Mouse (Mus musculus) forebrain, embryonic 12.5 days (tissue): Measurements from ENCODE around the gene Med16. TPM values are rescaled to one million over a fixed set of nuclear protein-coding genes. Genes with fewer than 3 reads are reported as not detected.

Experiments used
- ATAC-seq: fragments of 200-750 bp; cut with Nextera tagmentation; 2 replicates; pipeline ENCODE4 v1.8.0; 2017; ENCODE audit warnings: moderate TSS enrichment; ENCODE audit not compliant: low FRiP score
- H3K27ac ChIP-seq: fragments of 300-500 bp; sonication (generic); 2 replicates; pipeline ENCODE4 v1.5.1; 2016; ENCODE audit warnings: mild to moderate bottlenecking
- H3K27me3 ChIP-seq: fragments of 300-500 bp; sonication (generic); 2 replicates; pipeline ENCODE4 v1.6.1; 2016; ENCODE audit warnings: mild to moderate bottlenecking
- H3K36me3 ChIP-seq: fragments of 300-500 bp; sonication (generic); replicated peaks from 2 replicates; pipeline ENCODE4 v1.6.1; 2016; ENCODE audit warnings: mild to moderate bottlenecking
- H3K4me1 ChIP-seq: fragments of 300-500 bp; sonication (generic); 2 replicates; pipeline ENCODE4 v1.6.1; 2016
- H3K4me2 ChIP-seq: fragments of 300-500 bp; sonication (generic); 2 replicates; pipeline ENCODE4 v1.6.1; 2016; ENCODE audit warnings: mild to moderate bottlenecking, moderate library complexity
- H3K4me3 ChIP-seq: fragments of 300-500 bp; sonication (generic); replicated peaks from 2 replicates; pipeline ENCODE4 v1.5.1; 2016; ENCODE audit warnings: mild to moderate bottlenecking
- H3K9ac ChIP-seq: fragments of 300-500 bp; sonication (generic); 2 replicates; pipeline ENCODE4 v1.6.1; 2016; ENCODE audit warnings: mild to moderate bottlenecking
- H3K9me3 ChIP-seq: fragments of 300-500 bp; sonication (generic); 2 replicates; pipeline ENCODE4 v1.6.1; 2016
- WGBS: fragments of 180-500 bp; shearing (Covaris S2); methylation state at CpG from one replicate; pipeline ENCODE4 v1.1.7; 2016; 5-methylcytosine and 5-hydroxymethylcytosine counted together
- polyA plus RNA-seq: library from polyadenylated mRNA; unstranded; fragments of >200 nt; fragmentation: Nextera tagmentation; extraction: Ambion mirVana; gene quantifications from 2 replicates; pipeline ENCODE4 v1.2.1, GENCODE M21; 2016

Gene Med16
- polyA plus RNA-seq = 59.9 and 62.3 TPM in 2 replicates

DNA sequence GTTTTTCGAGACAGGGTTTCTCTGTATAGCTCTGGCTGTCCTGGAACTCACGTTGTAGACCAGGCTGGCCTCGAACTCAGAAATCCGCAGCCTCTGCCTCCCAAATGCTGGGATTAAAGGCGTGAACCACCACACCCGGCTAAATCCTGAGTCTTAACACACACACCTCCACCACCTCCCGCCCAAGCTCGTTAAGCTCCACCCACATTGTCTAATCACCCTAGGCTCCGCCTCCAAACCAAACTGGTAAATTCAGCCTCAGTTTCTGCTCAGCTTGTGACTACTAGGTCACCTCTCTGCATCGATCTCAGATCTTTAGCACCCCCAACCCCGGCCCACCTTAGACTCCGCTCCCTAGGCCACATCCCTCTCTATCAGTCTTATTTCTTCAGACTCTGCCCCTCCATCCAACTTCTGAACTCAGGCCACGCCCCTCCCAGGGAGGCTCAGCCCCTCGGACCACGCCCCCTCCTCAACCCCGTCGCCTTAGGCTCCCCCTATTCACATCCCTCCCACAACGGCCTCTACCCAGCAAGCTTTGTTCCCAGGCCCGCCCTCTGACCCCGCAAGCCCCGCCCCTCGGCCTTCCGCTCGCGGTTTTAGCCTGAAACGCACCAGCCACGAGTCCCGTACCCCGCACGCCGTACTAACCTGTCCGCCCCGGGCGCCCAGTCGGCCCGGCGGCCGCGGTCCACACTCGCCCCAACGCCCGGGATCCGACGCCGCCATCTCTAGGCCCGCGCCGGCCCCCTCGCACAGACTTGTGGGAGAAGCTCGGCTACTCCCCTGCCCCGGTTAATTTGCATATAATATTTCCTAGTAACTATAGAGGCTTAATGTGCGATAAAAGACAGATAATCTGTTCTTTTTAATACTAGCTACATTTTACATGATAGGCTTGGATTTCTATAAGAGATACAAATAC, at the start of gene Med16:
TSS of gene Med16 (minus strand) at position 757 of the 925 bp plus-strand sequence.
- Histone ChIP-seq H3K9ac (peak within 1 kb of the TSS; percentile 85), H3K36me3 (peaks cover 54% of the 10 kb centered on the region), H3K4me1 (peaks cover 11% of the 10 kb centered on the region), H3K4me2 (peak within 1 kb of the TSS; percentile 45), H3K27ac (peak within 1 kb of the TSS; percentile 97), H3K27me3 (peaks cover under 1% of the 10 kb centered on the region), H3K4me3 (peak within 1 kb of the TSS; percentile 69), H3K9me3 (no peaks in the 10 kb centered on the region)
- 2% methylated on average over 52 of the region's 52 CpGs for WGBS
- peak; percentile 93 for ATAC-seq

DNA sequence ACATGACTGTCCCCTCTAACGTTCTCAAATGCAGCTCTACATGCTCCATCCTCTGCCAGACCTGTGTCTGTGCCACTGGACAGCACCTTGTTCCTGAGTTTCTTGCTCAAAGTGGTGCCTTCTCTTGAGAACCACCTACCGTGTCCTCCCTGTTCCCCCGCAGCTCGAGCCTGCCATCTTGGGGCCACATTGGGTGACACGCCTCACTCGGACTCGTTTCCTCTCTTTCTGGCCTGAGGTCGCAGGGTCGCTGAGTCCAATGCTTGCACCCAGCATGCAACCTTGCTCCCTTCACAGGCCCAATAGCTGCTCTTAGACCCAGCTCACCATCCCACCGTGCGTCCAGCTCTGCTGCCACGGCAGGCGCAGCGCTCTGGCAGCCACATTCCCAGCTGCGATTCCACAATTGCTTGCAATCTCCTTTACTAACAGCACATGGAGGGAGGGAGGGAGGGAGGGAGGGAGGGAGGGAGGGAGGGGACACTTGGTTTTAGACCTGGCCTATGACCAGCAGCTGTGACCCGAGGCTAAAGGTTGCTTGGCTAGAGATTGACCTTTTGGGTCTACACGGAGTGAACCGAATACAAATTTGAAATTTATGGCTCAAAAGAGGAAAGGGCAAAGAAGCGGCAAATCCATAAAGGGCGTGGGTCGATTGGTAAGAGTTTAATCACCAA, 49.6 kb upstream of the Med16 start:
- Histone ChIP-seq H3K27ac (peak overlapping the region; percentile 20; the same call in 1 of the 2 replicates), H3K27me3 (peaks cover 5% of the 10 kb centered on the region; the same call in 1 of the 2 replicates), H3K9me3 (no peaks in the 10 kb centered on the region), H3K9ac (no peak overlapping the region), H3K36me3 (peaks cover 19% of the 10 kb centered on the region), H3K4me3 (no peak overlapping the region), H3K4me2 (peak overlapping the region; percentile 27; the same call in 1 of the 2 replicates), H3K4me1 (peaks cover 16% of the 10 kb centered on the region)
- WGBS = 17% methylated on average over 21 of the region's 21 CpGs
- ATAC-seq = no peak

GRCm38 (mm10) chr10:79956643-79957154, 48.0 kb upstream of the Med16 start:
- peaks cover 5% of the 10 kb centered on the region; the same call in 1 of the 2 replicates for H3K27me3 ChIP-seq
- H3K4me1 ChIP-seq = peaks cover 16% of the 10 kb centered on the region
- WGBS = 16% methylated on average over 4 of the region's 4 CpGs

GRCm38 (mm10) chr10:79955691-79956090, 47.0 kb upstream of the Med16 start:
- 83% methylated on average over 9 of the region's 9 CpGs for WGBS
- Histone ChIP-seq H3K4me3 (no peak overlapping the region), H3K4me1 (peaks cover 10% of the 10 kb centered on the region), H3K27me3 (peaks cover 5% of the 10 kb centered on the region; the same call in 1 of the 2 replicates), H3K36me3 (peaks cover 21% of the 10 kb centered on the region), H3K9me3 (no peaks in the 10 kb centered on the region), H3K27ac (no peak overlapping the region), H3K9ac (0 out of 2 replicates have a peak overlapping the region, but pooled peaks have one; percentile 21), H3K4me2 (no peak overlapping the region)
- ATAC-seq = no peak

More at GRCm38 (mm10) chr10:79956643-79957154, 48.0 kb upstream of the Med16 start:
- Histone ChIP-seq H3K27ac (no peak overlapping the region), H3K9ac (no peak overlapping the region), H3K36me3 (peaks cover 15% of the 10 kb centered on the region), H3K4me2 (no peak overlapping the region), H3K9me3 (no peaks in the 10 kb centered on the region), H3K4me3 (no peak overlapping the region)
- no peak for ATAC-seq

GRCm38 (mm10) chr10:79953946-79954345, 45.2 kb upstream of the Med16 start:
- WGBS = 87% methylated on average over 6 of the region's 6 CpGs
- H3K4me2 ChIP-seq = no peak overlapping the region
- no peak overlapping the region for H3K4me3 ChIP-seq
- no peaks in the 10 kb centered on the region for H3K9me3 ChIP-seq
- H3K4me1 ChIP-seq = peaks cover 7% of the 10 kb centered on the region
- no peak overlapping the region for H3K27ac ChIP-seq
- peaks cover 35% of the 10 kb centered on the region for H3K36me3 ChIP-seq
- ATAC-seq = no peak
- H3K27me3 ChIP-seq = peaks cover 5% of the 10 kb centered on the region; the same call in 1 of the 2 replicates
- no peak overlapping the region for H3K9ac ChIP-seq

DNA sequence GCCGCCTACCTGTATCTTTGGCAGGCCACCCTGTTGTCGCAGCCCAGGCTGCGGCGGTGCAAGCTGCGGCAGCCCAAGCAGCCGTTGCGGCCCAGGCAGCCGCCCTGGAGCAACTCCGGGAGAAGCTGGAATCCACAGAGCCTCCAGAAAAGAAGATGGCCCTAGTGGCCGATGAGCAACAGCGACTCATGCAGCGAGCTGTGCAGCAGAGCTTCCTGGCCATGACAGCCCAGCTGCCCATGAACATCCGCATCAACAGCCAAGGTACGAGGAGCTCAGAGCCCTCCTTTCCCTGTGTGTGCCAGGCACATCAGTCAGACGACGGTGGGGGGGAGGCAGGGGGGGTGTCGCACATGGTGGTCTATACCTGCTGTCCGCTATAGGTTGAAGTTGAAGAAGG, 41.9 kb upstream of the Med16 start:
- no peak for ATAC-seq
- 89% methylated on average over 18 of the region's 18 CpGs for WGBS
- Histone ChIP-seq H3K4me3 (no peak overlapping the region), H3K9me3 (no peaks in the 10 kb centered on the region), H3K4me1 (peaks cover 15% of the 10 kb centered on the region), H3K27ac (no peak overlapping the region), H3K36me3 (peaks cover 42% of the 10 kb centered on the region), H3K4me2 (no peak overlapping the region), H3K27me3 (no peaks in the 10 kb centered on the region), H3K9ac (no peak overlapping the region)

DNA sequence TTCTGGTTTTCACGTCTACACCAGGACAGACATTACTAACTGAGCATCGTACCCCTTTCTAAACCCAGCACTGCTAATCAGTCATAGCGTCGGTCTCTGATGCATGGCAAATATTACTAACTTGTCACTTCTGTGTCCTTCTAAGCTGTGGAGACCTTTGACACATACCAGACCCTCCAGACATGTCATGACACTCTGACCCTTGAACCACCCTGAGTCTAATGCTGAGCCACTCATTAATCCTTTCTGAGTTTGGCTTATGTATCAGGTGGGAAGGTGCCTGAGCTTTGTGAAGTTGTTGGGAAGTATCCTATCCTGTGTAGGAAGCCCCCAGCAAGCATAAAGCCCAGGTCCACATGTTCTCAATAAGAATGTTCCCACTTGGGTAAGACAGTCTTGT, 41.1 kb upstream of the Med16 start:
- no peak overlapping the region for H3K4me2 ChIP-seq
- H3K27me3 ChIP-seq = no peaks in the 10 kb centered on the region
- no peak overlapping the region for H3K27ac ChIP-seq
- H3K36me3 ChIP-seq = peaks cover 42% of the 10 kb centered on the region
- peaks cover 23% of the 10 kb centered on the region for H3K4me1 ChIP-seq
- H3K4me3 ChIP-seq = no peak overlapping the region
- WGBS = 95% methylated on average over 4 of the region's 4 CpGs
- no peak overlapping the region for H3K9ac ChIP-seq
- ATAC-seq = no peak
- H3K9me3 ChIP-seq = no peaks in the 10 kb centered on the region

DNA sequence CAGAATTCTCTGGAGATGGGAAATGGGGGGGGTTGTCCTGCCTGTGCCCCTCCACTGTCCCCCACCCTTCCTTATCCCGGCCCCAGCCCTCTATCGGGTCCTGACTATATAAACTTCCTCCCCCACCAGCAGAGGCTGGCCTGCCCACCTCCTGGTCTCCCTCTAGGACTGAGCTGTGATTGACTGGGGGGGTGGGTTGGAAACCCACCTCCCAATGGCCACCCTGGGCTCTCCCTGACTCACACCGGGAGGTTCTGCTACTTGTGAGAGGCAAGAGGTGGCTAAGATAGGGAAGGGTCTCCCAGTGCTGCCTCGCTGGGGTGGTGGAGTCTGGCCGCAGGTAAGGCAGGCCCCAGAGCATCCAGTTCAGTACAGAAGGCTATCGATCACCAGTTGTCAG, 38.8 kb upstream of the Med16 start:
- ATAC-seq = no peak
- H3K9ac ChIP-seq = no peak overlapping the region
- H3K4me2 ChIP-seq = no peak overlapping the region
- H3K4me1 ChIP-seq = peaks cover 31% of the 10 kb centered on the region
- no peak overlapping the region for H3K27ac ChIP-seq
- 79% methylated on average over 6 of the region's 6 CpGs for WGBS
- no peaks in the 10 kb centered on the region for H3K27me3 ChIP-seq
- H3K36me3 ChIP-seq = peaks cover 35% of the 10 kb centered on the region
- H3K4me3 ChIP-seq = no peak overlapping the region
- H3K9me3 ChIP-seq = no peaks in the 10 kb centered on the region

DNA sequence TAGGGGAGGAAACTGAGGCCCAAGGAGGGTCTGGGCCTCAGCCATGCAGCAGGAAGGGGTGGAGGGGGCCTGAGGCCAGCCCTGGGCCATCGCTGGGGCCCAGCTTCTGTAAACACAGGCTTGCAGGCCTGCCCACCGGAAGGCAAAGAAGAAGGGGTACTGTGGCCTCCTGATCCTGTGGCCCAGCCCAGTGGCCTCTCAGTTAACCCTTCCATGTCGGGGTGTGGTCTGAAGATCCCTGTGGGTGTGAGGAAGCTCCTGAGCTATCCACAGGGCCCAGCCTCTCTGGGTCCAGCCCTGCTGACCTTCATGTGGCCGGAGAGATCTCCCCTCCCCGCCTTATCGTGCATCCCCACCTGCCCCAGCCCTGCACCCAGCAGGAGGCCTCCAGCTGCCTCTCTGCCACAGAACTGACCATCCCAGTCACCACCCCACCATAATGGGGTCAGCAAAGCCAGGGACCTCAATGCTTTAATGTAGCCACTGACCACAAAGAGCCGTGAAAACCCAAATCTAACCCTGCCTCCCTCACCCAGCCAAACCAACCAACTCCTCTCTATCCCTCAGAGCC, 38.1 kb upstream of the Med16 start:
- no peak for ATAC-seq
- Histone ChIP-seq H3K9ac (no peak overlapping the region; the same call in 1 of the 2 replicates), H3K27ac (peak overlapping the region; percentile 36; the same call in 1 of the 2 replicates), H3K9me3 (no peaks in the 10 kb centered on the region), H3K36me3 (peaks cover 39% of the 10 kb centered on the region), H3K27me3 (no peaks in the 10 kb centered on the region), H3K4me3 (no peak overlapping the region), H3K4me2 (peak overlapping the region; percentile 6; the same call in 1 of the 2 replicates), H3K4me1 (peaks cover 31% of the 10 kb centered on the region)
- 15% methylated on average over 7 of the region's 7 CpGs for WGBS

- no peak overlapping the region for H3K9ac ChIP-seq
- peak overlapping the region; percentile 80 for H3K27ac ChIP-seq
- 15% methylated on average over 16 of the region's 16 CpGs for WGBS
- H3K4me2 ChIP-seq = peak overlapping the region; percentile 6
- peak; percentile 67 for ATAC-seq
- H3K27me3 ChIP-seq = no peaks in the 10 kb centered on the region
- H3K9me3 ChIP-seq = no peaks in the 10 kb centered on the region
- 0 out of 2 replicates have a peak overlapping the region, but pooled peaks have one; percentile 13 for H3K4me3 ChIP-seq
- peaks cover 31% of the 10 kb centered on the region for H3K36me3 ChIP-seq
- peaks cover 31% of the 10 kb centered on the region for H3K4me1 ChIP-seq
Observed at GRCm38 (mm10) chr10:79945507-79946234, 36.9 kb upstream of the Med16 start.

GRCm38 (mm10) chr10:79943471-79943901, 34.8 kb upstream of the Med16 start:
- Histone ChIP-seq H3K4me2 (no peak overlapping the region), H3K9ac (no peak overlapping the region), H3K9me3 (no peaks in the 10 kb centered on the region), H3K27me3 (no peaks in the 10 kb centered on the region), H3K4me1 (peaks cover 31% of the 10 kb centered on the region), H3K4me3 (no peak overlapping the region), H3K36me3 (peaks cover 13% of the 10 kb centered on the region), H3K27ac (no peak overlapping the region)
- no peak for ATAC-seq
- WGBS = 82% methylated on average over 9 of the region's 9 CpGs
